Mouse (Mus musculus) heart, postnatal 0 days (tissue): Measurements from ENCODE around the gene Mettl21e. TPM values are rescaled to one million over a fixed set of nuclear protein-coding genes. Genes with fewer than 3 reads are reported as not detected.

Source experiments
- ATAC-seq: fragments of 200-750 bp; cut with Nextera tagmentation; 2 replicates; pipeline ENCODE4 v1.8.0; 2017; ENCODE audit warnings: low read depth, moderate number of reproducible peaks, moderate library complexity; ENCODE audit not compliant: insufficient read depth
- DNase-seq: peaks from one replicate; pipeline ENCODE4 v3.0.0-alpha.2; 2016; ENCODE audit warnings: low spot score
- H3K27ac ChIP-seq: fragments of 300-500 bp; sonication (generic); 2 replicates; pipeline ENCODE4 v1.5.1; 2014; ENCODE audit warnings: low read depth, mild to moderate bottlenecking
- H3K27me3 ChIP-seq: fragments of 300-500 bp; sonication (generic); 2 replicates; pipeline ENCODE4 v1.6.1; 2014; ENCODE audit warnings: low read length, mixed read lengths; ENCODE audit not compliant: control insufficient read depth, insufficient read depth
- H3K36me3 ChIP-seq: fragments of 300-500 bp; sonication (generic); replicated peaks from 2 replicates; pipeline ENCODE4 v1.6.1; 2014; ENCODE audit warnings: low read length, mixed read lengths; ENCODE audit not compliant: control insufficient read depth, insufficient read depth
- H3K4me1 ChIP-seq: fragments of 300-500 bp; sonication (generic); 2 replicates; pipeline ENCODE4 v1.6.1; 2014; ENCODE audit warnings: antibody characterized with exemption; ENCODE audit not compliant: control insufficient read depth, insufficient read depth
- H3K4me2 ChIP-seq: fragments of 300-500 bp; sonication (generic); 2 replicates; pipeline ENCODE4 v1.6.1; 2014; ENCODE audit warnings: low read depth, mild to moderate bottlenecking, low read length, moderate library complexity
- H3K4me3 ChIP-seq: fragments of 300-500 bp; sonication (generic); 2 replicates; pipeline ENCODE4 v1.5.1; 2014; ENCODE audit warnings: low read depth, low read length
- H3K9ac ChIP-seq: fragments of 300-500 bp; sonication (generic); replicated peaks from 2 replicates; pipeline ENCODE4 v1.6.1; 2014; ENCODE audit warnings: low read depth, low read length, mixed read lengths
- H3K9me3 ChIP-seq: fragments of 300-500 bp; sonication (generic); replicated peaks from 2 replicates; pipeline ENCODE4 v1.6.1; 2016; ENCODE audit warnings: low read length; ENCODE audit not compliant: control insufficient read depth
- CTCF ChIP-seq: IDR thresholded peaks from 2 replicates; pipeline ENCODE4 v1.5.1; 2016; ENCODE audit warnings: antibody characterized with exemption, control low read depth, low read depth
- EP300 ChIP-seq: IDR thresholded peaks from 2 replicates; pipeline ENCODE4 v1.6.1; 2016; ENCODE audit warnings: antibody characterized with exemption, low read depth
- WGBS: fragments of 180-500 bp; shearing (Covaris S2); extraction: QIAGEN DNeasy Blood & Tissue Kit; methylation state at CpG from one replicate; pipeline ENCODE4 v1.1.7; 2014; 5-methylcytosine and 5-hydroxymethylcytosine counted together
- polyA plus RNA-seq: library from polyadenylated mRNA; unstranded; fragments of >200 nt; fragmentation: Nextera tagmentation; extraction: Ambion mirVana; gene quantifications from 2 replicates; pipeline ENCODE4 v1.2.1, GENCODE M21; 2015
- total RNA-seq: library from RNA; depleted of rRNA; stranded (reverse); fragments of >200 nt; gene quantifications from 2 replicates; pipeline ENCODE4 v1.2.3, GENCODE M21; 2014; ENCODE audit warnings: low replicate concordance

The Mettl21e gene
- total and polyA plus RNA-seq, 2 experiments from 2014 or later, result 0.05 TPM; not detected in 1

GRCm38 (mm10) chr1:44229044-44229443 lies 10.3 kb upstream of the Mettl21e start:
- no peak overlapping the region for H3K27ac ChIP-seq
- DNase-seq (peak; percentile 22), ATAC-seq (no peak)
- H3K36me3 ChIP-seq, result no peaks in the 10 kb centered on the region
- H3K9me3 ChIP-seq, result no peaks in the 10 kb centered on the region
- no peak overlapping the region for H3K9ac ChIP-seq
- no peak overlapping the region for H3K4me3 ChIP-seq
- no peak overlapping the region for H3K4me2 ChIP-seq
- no peaks in the 10 kb centered on the region for H3K27me3 ChIP-seq
- TF ChIP-seq CTCF, result peak; percentile 77
- no peak for TF ChIP-seq EP300
- WGBS, result 43% methylated on average over 2 of the region's 2 CpGs
- H3K4me1 ChIP-seq, result no peaks in the 10 kb centered on the region

GRCm38 (mm10) chr1:44217118-44217517 lies 1.6 kb downstream of the Mettl21e start:
- Histone ChIP-seq H3K27ac (no peak overlapping the region), H3K36me3 (no peaks in the 10 kb centered on the region), H3K9ac (no peak overlapping the region), H3K4me1 (peaks cover 16% of the 10 kb centered on the region), H3K4me3 (no peak overlapping the region), H3K9me3 (no peaks in the 10 kb centered on the region), H3K4me2 (no peak overlapping the region), H3K27me3 (no peaks in the 10 kb centered on the region)
- ATAC-seq (no peak), DNase-seq (peak; percentile 24)
- no peak for TF ChIP-seq EP300
- TF ChIP-seq CTCF, result no peak
- 40% methylated on average over 2 of the region's 2 CpGs for WGBS

GRCm38 (mm10) chr1:44216352-44217116 lies 2.2 kb downstream of the Mettl21e start:
- Histone ChIP-seq H3K27me3 (no peaks in the 10 kb centered on the region), H3K36me3 (no peaks in the 10 kb centered on the region), H3K4me1 (peaks cover 16% of the 10 kb centered on the region), H3K27ac (no peak overlapping the region), H3K9me3 (no peaks in the 10 kb centered on the region), H3K9ac (no peak overlapping the region), H3K4me3 (no peak overlapping the region), H3K4me2 (no peak overlapping the region)
- 21% methylated on average over 2 of the region's 2 CpGs for WGBS
- DNase-seq (peak; percentile 49), ATAC-seq (peak; percentile 39; the same call in 1 of the 2 replicates)
- no peak for TF ChIP-seq EP300
- no peak for TF ChIP-seq CTCF

GRCm38 (mm10) chr1:44214443-44214842 lies 4.3 kb downstream of the Mettl21e start:
- Histone ChIP-seq H3K27me3 (no peaks in the 10 kb centered on the region), H3K9ac (no peak overlapping the region), H3K27ac (no peak overlapping the region), H3K36me3 (no peaks in the 10 kb centered on the region), H3K9me3 (no peaks in the 10 kb centered on the region), H3K4me2 (no peak overlapping the region), H3K4me1 (peaks cover 16% of the 10 kb centered on the region), H3K4me3 (no peak overlapping the region)
- ATAC-seq (no peak), DNase-seq (no peak)
- no peak for TF ChIP-seq EP300
- TF ChIP-seq CTCF, result no peak
- WGBS, result 55% methylated on average over 2 of the region's 2 CpGs

GRCm38 (mm10) chr1:44202876-44203275 lies 15.9 kb downstream of the Mettl21e start:
- 92% methylated on average over 15 of the region's 15 CpGs for WGBS
- Histone ChIP-seq H3K36me3 (no peaks in the 10 kb centered on the region), H3K27ac (no peak overlapping the region), H3K9me3 (no peaks in the 10 kb centered on the region), H3K4me1 (no peaks in the 10 kb centered on the region), H3K4me3 (no peak overlapping the region), H3K4me2 (no peak overlapping the region), H3K9ac (no peak overlapping the region), H3K27me3 (peaks cover 10% of the 10 kb centered on the region; the same call in 1 of the 2 replicates)
- no peak for ATAC-seq
- no peak for DNase-seq
- no peak for TF ChIP-seq EP300
- no peak for TF ChIP-seq CTCF
